Mouse (Mus musculus): ENCODE measurements around the gene Gm20696. TPM values are rescaled to one million over a fixed set of nuclear protein-coding genes. Genes with fewer than 3 reads are reported as not detected.

Gene Gm20696
- polyA plus RNA-seq, 1 experiment from 2014 or later = 0.99 TPM

DNA sequence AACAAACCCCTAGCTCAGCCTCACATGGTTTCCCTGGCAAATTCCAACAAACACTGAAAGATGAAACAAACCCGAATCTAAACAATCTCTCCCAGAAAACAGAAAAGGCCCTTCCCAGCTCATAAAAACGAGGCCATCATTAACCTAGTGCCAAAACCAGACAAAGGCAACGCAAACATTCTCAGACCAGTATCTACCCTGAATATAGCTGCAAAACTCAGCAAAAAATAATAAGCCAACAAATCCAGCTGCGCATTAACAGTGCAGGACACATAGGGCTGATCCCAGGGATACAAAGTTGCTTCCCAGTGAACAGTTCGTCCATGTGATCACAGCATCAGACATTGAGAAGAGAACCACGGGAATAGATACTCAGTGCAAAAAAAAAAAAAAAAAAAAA, 121.2 kb downstream of the Gm20696 start:
- DNase-seq (ENCODE audit: low spot score) (no peak), ATAC-seq (no peak)
- 74% methylated on average over 6 of the region's 6 CpGs for WGBS
- no peaks in the 10 kb centered on the region for H3K9me3 ChIP-seq (replicated peaks; ENCODE audit: control insufficient read depth, low read length)
- no peak overlapping the region for H3K4me2 ChIP-seq (ENCODE audit: low read length)
- no peak overlapping the region for H3K9ac ChIP-seq (ENCODE audit: low read length)
- H3K27me3 ChIP-seq (replicated peaks; ENCODE audit: control insufficient read depth, insufficient read depth, low read length) = no peaks in the 10 kb centered on the region
- no peak overlapping the region for H3K27ac ChIP-seq (ENCODE audit: low read depth, low read length)
- no peaks in the 10 kb centered on the region for H3K36me3 ChIP-seq (ENCODE audit: control insufficient read depth, insufficient read depth, low read length)
- H3K4me1 ChIP-seq (ENCODE audit: control insufficient read depth, insufficient read depth, low read length) = no peaks in the 10 kb centered on the region
- no peak overlapping the region for H3K4me3 ChIP-seq (ENCODE audit: low read depth, low read length)

DNA sequence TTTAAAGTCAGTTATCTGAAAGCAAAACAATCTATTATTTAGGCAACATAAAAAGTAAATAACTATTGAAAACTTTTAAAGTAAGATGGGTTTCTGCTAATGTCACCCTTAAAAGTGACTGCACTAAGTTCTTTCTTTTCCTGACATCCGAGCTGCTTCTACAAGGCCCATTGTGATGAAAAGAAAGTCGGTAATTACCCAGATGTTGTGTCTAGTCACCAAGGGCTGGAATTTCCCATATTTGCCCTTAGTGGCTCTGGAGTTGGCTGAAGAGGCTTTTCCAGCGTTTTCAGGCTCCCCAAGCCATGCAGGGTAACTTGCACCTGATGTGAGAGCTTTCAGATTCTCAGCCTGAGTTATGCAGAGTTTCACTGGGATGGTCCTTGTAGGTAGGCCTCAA, 125.5 kb downstream of the Gm20696 start:
- no peaks in the 10 kb centered on the region for H3K27me3 ChIP-seq (replicated peaks; ENCODE audit: control insufficient read depth, insufficient read depth, low read length)
- H3K27ac ChIP-seq (ENCODE audit: low read depth, low read length) = no peak overlapping the region
- no peak overlapping the region for H3K4me3 ChIP-seq (ENCODE audit: low read depth, low read length)
- H3K36me3 ChIP-seq (ENCODE audit: control insufficient read depth, insufficient read depth, low read length) = no peaks in the 10 kb centered on the region
- H3K4me2 ChIP-seq (ENCODE audit: low read length) = no peak overlapping the region
- no peaks in the 10 kb centered on the region for H3K9me3 ChIP-seq (replicated peaks; ENCODE audit: control insufficient read depth, low read length)
- WGBS = 60% methylated on average over 3 of the region's 3 CpGs
- DNase-seq (ENCODE audit: low spot score) (no peak), ATAC-seq (no peak)
- H3K9ac ChIP-seq (ENCODE audit: low read length) = no peak overlapping the region
- H3K4me1 ChIP-seq (ENCODE audit: control insufficient read depth, insufficient read depth, low read length) = no peaks in the 10 kb centered on the region

DNA sequence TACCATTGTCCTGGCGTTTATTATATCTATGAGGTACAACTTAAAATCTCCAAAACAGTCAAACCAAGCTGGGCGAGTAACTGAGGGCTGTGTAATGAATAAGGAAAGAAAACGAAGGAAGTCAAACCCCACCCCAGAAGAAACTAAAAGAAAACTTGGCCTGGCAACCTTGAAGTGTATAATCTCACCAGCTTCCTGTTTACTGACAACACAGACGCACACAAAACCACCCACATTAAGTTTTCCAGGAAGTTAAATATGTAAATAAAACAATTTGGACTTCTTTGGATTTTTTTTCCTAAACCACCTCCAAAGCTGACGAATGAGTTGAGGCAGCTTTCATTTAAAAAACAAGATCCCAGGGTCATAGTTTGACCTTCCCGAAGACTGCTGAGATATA, 125.9 kb downstream of the Gm20696 start:
- WGBS = 87% methylated on average over 6 of the region's 6 CpGs
- no peaks in the 10 kb centered on the region for H3K4me1 ChIP-seq (ENCODE audit: control insufficient read depth, insufficient read depth, low read length)

GRCm38 (mm10) chr6:99540146-99540545, 126.5 kb downstream of the Gm20696 start:
- Histone ChIP-seq H3K9me3 (replicated peaks; ENCODE audit: control insufficient read depth, low read length) (no peaks in the 10 kb centered on the region), H3K9ac (ENCODE audit: low read length) (no peak overlapping the region), H3K4me1 (ENCODE audit: control insufficient read depth, insufficient read depth, low read length) (no peaks in the 10 kb centered on the region), H3K4me3 (ENCODE audit: low read depth, low read length) (no peak overlapping the region), H3K27ac (ENCODE audit: low read depth, low read length) (no peak overlapping the region), H3K36me3 (ENCODE audit: control insufficient read depth, insufficient read depth, low read length) (no peaks in the 10 kb centered on the region), H3K4me2 (ENCODE audit: low read length) (no peak overlapping the region), H3K27me3 (replicated peaks; ENCODE audit: control insufficient read depth, insufficient read depth, low read length) (no peaks in the 10 kb centered on the region)
- ATAC-seq (no peak), DNase-seq (ENCODE audit: low spot score) (no peak)
- 92% methylated on average over 5 of the region's 5 CpGs for WGBS

More for the DNA sequence above, 125.9 kb downstream of the Gm20696 start:
- Histone ChIP-seq H3K9me3 (replicated peaks; ENCODE audit: control insufficient read depth, low read length) (no peaks in the 10 kb centered on the region), H3K4me2 (ENCODE audit: low read length) (no peak overlapping the region), H3K27ac (ENCODE audit: low read depth, low read length) (no peak overlapping the region), H3K9ac (ENCODE audit: low read length) (no peak overlapping the region), H3K36me3 (ENCODE audit: control insufficient read depth, insufficient read depth, low read length) (no peaks in the 10 kb centered on the region), H3K4me3 (ENCODE audit: low read depth, low read length) (no peak overlapping the region), H3K27me3 (replicated peaks; ENCODE audit: control insufficient read depth, insufficient read depth, low read length) (no peaks in the 10 kb centered on the region)
- DNase-seq (ENCODE audit: low spot score) = no peak
- no peak for ATAC-seq

- no peaks in the 10 kb centered on the region for H3K36me3 ChIP-seq (ENCODE audit: control insufficient read depth, insufficient read depth, low read length)
- no peak overlapping the region for H3K9ac ChIP-seq (ENCODE audit: low read length)
- H3K4me3 ChIP-seq (ENCODE audit: low read depth, low read length) = no peak overlapping the region
- DNase-seq (ENCODE audit: low spot score) = no peak
- 86% methylated on average over 17 of the region's 17 CpGs for WGBS
- H3K4me2 ChIP-seq (ENCODE audit: low read length) = no peak overlapping the region
- no peak overlapping the region for H3K27ac ChIP-seq (ENCODE audit: low read depth, low read length)
- no peak for ATAC-seq
- H3K9me3 ChIP-seq (replicated peaks; ENCODE audit: control insufficient read depth, low read length) = no peaks in the 10 kb centered on the region
- H3K27me3 ChIP-seq (replicated peaks; ENCODE audit: control insufficient read depth, insufficient read depth, low read length) = no peaks in the 10 kb centered on the region
- H3K4me1 ChIP-seq (ENCODE audit: control insufficient read depth, insufficient read depth, low read length) = no peaks in the 10 kb centered on the region
These were observed 128.2 kb downstream of the Gm20696 start for GRCm38 (mm10) chr6:99538194-99538941.

DNA sequence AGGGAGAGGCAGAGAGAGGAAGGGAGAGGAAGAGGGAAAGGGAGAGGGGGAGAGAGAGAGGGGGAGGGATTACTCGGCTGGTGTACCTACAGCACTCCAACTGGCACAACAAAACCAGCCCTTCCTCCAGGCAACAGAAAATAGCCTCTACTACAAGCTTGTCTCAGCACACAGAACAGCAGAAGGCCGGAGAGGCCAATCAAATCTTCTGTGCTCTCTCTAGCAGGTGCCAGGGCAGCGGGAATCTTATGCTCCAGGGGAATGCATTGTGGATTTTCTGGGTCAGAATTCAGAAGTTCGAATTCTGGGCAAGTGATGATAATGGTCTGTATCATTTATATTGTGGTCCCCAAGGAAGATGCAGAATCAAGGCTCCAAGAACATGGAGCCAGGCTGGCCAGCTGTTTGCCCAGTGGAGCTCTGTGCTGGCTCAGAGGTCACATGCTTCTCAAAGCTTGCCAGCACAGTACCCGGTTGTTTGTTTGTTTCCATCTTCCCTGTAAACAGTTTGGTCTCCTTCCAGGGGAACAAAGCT, 132.3 kb downstream of the Gm20696 start:
- no peaks in the 10 kb centered on the region for H3K9me3 ChIP-seq (replicated peaks; ENCODE audit: control insufficient read depth, low read length)
- no peak for DNase-seq (ENCODE audit: low spot score)
- H3K9ac ChIP-seq (ENCODE audit: low read length) = no peak overlapping the region
- no peak overlapping the region for H3K4me3 ChIP-seq (ENCODE audit: low read depth, low read length)
- H3K36me3 ChIP-seq (ENCODE audit: control insufficient read depth, insufficient read depth, low read length) = no peaks in the 10 kb centered on the region
- ATAC-seq = no peak
- no peak overlapping the region for H3K27ac ChIP-seq (ENCODE audit: low read depth, low read length)
- 58% methylated on average over 5 of the region's 5 CpGs for WGBS
- no peaks in the 10 kb centered on the region for H3K4me1 ChIP-seq (ENCODE audit: control insufficient read depth, insufficient read depth, low read length)
- H3K4me2 ChIP-seq (ENCODE audit: low read length) = no peak overlapping the region
- H3K27me3 ChIP-seq (replicated peaks; ENCODE audit: control insufficient read depth, insufficient read depth, low read length) = no peaks in the 10 kb centered on the region

GRCm38 (mm10) chr6:99532458-99532857, 134.1 kb downstream of the Gm20696 start:
- H3K4me1 ChIP-seq (ENCODE audit: control insufficient read depth, insufficient read depth, low read length) = no peaks in the 10 kb centered on the region
- H3K4me3 ChIP-seq (ENCODE audit: low read depth, low read length) = no peak overlapping the region
- WGBS = 89% methylated on average over 4 of the region's 4 CpGs
- peaks cover 2% of the 10 kb centered on the region for H3K9me3 ChIP-seq (replicated peaks; ENCODE audit: control insufficient read depth, low read length)
- H3K4me2 ChIP-seq (ENCODE audit: low read length) = no peak overlapping the region
- DNase-seq (ENCODE audit: low spot score) = no peak
- no peak overlapping the region for H3K9ac ChIP-seq (ENCODE audit: low read length)
- H3K27ac ChIP-seq (ENCODE audit: low read depth, low read length) = no peak overlapping the region
- H3K27me3 ChIP-seq (replicated peaks; ENCODE audit: control insufficient read depth, insufficient read depth, low read length) = no peaks in the 10 kb centered on the region
- ATAC-seq = no peak
- no peaks in the 10 kb centered on the region for H3K36me3 ChIP-seq (ENCODE audit: control insufficient read depth, insufficient read depth, low read length)

DNA sequence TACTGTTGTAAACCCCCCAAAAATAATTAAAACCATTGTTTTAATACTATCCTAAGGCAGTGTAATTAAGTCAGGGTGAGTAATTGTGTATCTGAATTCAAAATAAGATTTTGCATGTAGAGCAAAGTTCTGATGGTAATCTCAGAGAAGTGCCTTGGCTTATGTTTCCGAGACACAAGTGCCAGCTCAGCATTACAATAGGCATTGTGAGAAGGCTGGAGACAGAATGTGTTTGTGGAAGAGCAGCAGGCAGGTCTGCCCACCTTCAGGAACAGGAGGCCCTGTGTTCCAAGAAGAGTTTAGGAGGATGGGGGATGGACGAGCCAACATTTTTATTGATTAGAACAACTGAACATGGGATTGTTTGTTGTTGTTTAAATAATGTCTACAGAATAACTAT, 137.6 kb downstream of the Gm20696 start:
- ATAC-seq (no peak), DNase-seq (ENCODE audit: low spot score) (no peak)
- Histone ChIP-seq H3K36me3 (ENCODE audit: control insufficient read depth, insufficient read depth, low read length) (no peaks in the 10 kb centered on the region), H3K27me3 (replicated peaks; ENCODE audit: control insufficient read depth, insufficient read depth, low read length) (no peaks in the 10 kb centered on the region), H3K27ac (ENCODE audit: low read depth, low read length) (no peak overlapping the region), H3K4me1 (ENCODE audit: control insufficient read depth, insufficient read depth, low read length) (no peaks in the 10 kb centered on the region), H3K4me2 (ENCODE audit: low read length) (no peak overlapping the region), H3K9me3 (replicated peaks; ENCODE audit: control insufficient read depth, low read length) (peaks cover 6% of the 10 kb centered on the region), H3K9ac (ENCODE audit: low read length) (no peak overlapping the region), H3K4me3 (ENCODE audit: low read depth, low read length) (no peak overlapping the region)
- WGBS = 67% methylated on average over 2 of the region's 2 CpGs

DNA sequence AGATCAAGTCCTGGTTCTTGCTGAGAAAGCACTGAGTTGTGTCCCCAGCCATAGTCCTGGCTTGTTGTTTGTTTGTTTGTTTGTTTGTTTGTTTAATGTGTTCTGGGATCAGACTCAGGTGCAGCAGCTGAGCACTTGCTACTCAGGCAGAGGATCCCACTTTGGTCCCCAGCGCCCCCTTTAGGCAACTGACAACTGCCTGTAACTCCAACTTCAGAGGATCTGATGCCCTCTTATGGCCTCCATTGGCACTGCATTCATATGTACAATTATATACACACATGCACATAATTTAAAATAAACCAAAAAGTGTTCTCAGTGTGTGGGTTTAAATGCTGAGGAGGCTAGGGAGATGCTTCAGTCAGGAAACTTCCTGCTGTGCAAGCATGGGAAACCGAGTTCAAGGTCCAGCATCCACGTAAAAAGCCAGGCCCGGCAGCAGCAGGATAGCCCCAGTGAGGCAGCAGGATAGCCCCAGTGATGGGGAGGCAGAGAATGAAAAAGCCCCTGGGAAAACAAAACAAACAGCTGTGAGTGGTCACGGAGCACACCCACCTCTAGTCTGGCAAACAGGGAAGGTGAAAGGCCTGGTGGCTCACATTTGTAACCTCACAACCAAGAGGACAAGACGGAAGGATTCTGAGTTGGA, 139.0 kb downstream of the Gm20696 start:
- no peak overlapping the region for H3K4me3 ChIP-seq (ENCODE audit: low read depth, low read length)
- H3K9ac ChIP-seq (ENCODE audit: low read length) = no peak overlapping the region
- H3K9me3 ChIP-seq (replicated peaks; ENCODE audit: control insufficient read depth, low read length) = peaks cover 6% of the 10 kb centered on the region
- no peaks in the 10 kb centered on the region for H3K36me3 ChIP-seq (ENCODE audit: control insufficient read depth, insufficient read depth, low read length)
- DNase-seq (ENCODE audit: low spot score) (no peak), ATAC-seq (no peak)
- 95% methylated on average over 6 of the region's 6 CpGs for WGBS
- no peak overlapping the region for H3K27ac ChIP-seq (ENCODE audit: low read depth, low read length)
- H3K27me3 ChIP-seq (replicated peaks; ENCODE audit: control insufficient read depth, insufficient read depth, low read length) = no peaks in the 10 kb centered on the region
- H3K4me1 ChIP-seq (ENCODE audit: control insufficient read depth, insufficient read depth, low read length) = no peaks in the 10 kb centered on the region
- H3K4me2 ChIP-seq (ENCODE audit: low read length) = no peak overlapping the region
